Mouse (Mus musculus): ENCODE results near the gene Ccdc22.
A peak's percentile ranks its signal among the peaks of the same experiment; 100 is the strongest.

Gene Ccdc22

DNA sequence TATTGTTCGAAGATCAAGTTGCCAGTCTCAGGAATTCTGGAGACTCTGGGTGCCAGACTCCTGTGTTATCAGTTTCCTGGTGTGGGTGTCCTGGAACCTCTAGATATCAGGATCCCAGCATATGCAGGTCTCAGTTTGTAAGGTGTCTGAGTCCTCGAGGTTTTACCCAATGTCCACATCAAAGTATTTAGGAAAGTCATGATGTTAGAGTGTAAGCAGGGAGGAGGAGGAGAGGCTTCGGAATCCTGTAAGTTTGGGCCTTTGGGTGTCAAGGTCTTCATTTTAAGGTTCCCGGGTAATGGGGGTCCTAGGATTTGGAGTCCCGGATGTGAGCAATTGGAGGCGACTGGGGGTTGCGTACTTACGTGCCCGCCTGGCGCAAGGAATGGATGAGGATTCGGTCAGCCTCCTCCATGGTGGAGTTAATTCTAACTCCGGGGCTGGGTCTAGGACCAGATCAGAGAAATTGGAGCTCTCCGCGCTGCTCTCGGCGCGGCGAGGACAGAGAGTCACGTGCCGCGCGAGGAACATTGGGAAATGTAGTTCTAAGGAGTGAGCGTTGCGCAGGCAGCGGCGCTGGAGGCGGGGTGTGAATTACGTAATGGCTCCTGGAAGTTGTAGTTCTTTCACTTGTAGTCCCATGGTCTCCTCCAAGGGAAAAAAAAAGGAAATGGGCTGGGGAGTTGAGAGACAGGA is at the start of gene Ccdc22:
Gene Ccdc22 (minus strand): TSS at position 639 of the 696 bp plus-strand sequence.
- peak; percentile 72 for DNase-seq (ENCODE audit: low spot score)

DNA sequence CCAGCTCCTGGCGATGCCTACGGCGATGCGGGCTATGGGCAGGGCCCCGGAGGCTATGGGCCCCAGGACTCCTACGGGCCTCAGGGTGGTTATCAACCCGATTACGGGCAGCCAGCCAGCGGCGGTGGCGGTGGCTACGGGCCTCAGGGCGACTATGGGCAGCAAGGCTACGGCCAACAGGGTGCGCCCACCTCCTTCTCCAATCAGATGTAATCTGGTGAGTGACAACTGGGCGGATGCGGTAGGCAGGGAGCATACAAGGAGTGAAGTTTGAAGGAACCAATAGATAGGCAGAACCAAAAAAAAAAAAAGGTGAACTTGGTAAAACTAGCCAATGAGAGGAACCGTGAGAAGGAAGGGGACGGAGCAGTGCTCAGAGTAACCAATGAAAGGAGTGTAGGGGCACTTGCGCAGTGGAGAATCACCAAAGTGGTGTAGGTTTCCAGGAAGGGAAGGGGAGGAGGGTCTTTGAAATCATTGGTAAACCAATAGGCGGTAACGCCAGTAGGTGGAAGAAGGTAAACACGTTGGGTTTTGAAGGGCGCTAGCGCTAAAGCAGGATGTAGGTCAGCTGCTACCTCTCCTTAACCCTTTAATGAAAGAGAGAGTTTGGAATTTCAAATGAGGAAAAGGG is 43.5 kb upstream of the Ccdc22 start:
- peak; percentile 83 for DNase-seq (ENCODE audit: low spot score)

DNA sequence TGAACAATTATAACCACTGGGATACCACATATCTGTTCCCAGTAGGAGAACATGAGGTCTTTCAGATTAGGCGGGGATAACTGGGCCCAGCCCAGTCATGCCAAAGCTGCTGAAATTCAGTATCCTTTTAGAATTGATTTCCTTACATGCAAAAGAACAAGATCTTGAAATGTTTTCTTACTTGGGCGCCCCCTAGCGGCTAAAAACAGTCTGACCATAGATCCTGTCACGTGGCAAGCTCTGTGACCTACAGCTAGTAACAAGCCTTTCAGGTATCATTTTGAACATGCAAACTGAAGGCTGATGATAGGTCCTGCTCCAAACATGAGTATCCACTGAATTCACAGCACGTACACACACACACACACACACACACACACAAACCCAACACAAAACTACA is 40.0 kb upstream of the Ccdc22 start:
- DNase-seq (ENCODE audit: low spot score): no peak

- no peak for DNase-seq (ENCODE audit: low spot score)
Observed at GRCm38 (mm10) chrX:7640785-7641184, 35.5 kb upstream of the Ccdc22 start.

- no peak for DNase-seq (ENCODE audit: low spot score)
Observed at GRCm38 (mm10) chrX:7639536-7640325, 34.4 kb upstream of the Ccdc22 start.

DNA sequence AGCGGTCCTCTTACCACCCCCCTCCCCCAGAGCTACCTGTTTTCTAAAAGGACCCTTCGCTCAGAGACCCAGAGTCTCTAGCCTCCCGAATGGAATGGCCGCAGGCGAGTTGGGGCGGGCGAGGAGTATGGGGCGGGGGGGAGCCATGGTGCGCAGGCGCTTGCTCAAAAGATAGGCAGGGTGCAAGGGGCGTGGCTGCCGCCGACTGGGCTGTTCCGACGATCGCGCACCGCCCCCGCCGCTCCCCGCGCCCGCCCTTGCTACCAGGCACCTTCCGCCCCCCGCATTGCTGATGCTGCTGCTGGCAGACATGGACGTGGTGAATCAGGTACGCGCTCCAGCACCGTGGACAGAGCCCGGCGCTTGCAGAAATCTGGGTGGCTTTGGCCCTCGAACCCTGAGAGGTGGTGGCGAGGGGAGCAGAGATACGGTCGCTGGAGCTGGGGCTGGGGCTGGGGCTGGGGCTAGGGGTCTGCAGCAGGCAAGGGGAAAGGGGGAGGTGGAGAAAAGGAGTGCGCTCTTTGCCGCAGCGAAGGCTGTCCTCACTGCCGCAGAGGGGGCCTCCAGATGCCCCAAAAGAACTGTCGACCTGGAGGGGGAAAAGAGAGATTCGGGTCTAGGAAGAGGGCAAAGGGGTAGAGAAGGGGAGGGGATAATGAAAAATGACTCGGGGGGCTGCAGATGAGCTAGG is 33.2 kb upstream of the Ccdc22 start, which contains the start of gene Syp:
Gene Syp (plus strand): TSS at position 71 of the 691 bp plus-strand sequence.
- DNase-seq (ENCODE audit: low spot score): peak; percentile 62

- DNase-seq (ENCODE audit: low spot score): no peak
Observed at GRCm38 (mm10) chrX:7635101-7635500, 29.8 kb upstream of the Ccdc22 start.

DNA sequence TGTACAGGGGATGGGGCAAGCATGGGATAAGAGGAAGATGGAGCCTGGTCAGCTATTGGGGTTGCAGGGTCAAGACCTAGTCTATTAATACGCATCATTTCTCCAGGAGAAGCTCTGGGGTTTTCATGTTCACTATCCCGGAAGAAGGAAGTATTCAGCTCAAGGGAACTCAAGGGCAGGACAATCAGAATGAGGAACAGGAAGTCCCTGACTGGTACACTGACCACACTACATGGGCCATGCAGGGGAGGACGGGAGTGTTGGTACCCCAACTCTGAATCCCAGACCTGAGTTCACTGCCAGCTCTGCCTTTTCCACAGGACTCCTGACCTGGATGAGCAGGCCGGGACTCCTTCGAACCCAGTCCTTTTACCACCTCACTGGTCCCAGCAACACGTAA is 27.2 kb upstream of the Ccdc22 start:
- DNase-seq (ENCODE audit: low spot score): no peak

DNA sequence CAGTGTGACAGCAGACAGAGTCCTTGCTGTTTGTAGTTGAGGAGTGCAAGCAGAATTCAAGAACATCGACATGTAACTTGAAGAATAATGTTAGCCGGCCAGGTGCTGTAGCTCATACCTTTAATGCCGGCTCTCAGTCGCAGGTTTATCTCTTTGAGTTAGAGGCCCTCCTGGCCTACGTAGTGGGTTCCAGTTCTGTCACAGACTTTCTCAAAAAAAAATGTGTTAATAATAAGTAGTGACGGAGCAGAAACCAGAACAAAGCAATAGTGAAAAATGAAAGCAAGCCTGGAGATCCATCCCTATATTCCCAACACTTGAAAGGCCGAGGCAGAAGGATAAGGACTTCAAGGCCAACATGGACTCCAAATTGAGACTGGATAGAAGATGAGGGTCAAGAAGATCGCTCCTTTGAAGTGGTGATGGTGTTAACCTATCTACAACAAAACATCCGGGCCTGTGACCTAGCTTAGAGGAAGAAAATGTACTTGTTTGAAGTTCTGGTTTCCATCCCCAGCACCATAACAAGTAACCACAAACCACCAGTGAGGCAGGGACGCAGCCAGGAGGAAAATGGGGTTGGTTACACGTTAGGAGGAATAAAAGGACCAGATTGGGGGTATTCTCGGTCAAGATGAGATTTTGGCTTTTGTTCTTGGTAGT is 12.7 kb upstream of the Ccdc22 start:
- no peak for DNase-seq (ENCODE audit: low spot score)

DNA sequence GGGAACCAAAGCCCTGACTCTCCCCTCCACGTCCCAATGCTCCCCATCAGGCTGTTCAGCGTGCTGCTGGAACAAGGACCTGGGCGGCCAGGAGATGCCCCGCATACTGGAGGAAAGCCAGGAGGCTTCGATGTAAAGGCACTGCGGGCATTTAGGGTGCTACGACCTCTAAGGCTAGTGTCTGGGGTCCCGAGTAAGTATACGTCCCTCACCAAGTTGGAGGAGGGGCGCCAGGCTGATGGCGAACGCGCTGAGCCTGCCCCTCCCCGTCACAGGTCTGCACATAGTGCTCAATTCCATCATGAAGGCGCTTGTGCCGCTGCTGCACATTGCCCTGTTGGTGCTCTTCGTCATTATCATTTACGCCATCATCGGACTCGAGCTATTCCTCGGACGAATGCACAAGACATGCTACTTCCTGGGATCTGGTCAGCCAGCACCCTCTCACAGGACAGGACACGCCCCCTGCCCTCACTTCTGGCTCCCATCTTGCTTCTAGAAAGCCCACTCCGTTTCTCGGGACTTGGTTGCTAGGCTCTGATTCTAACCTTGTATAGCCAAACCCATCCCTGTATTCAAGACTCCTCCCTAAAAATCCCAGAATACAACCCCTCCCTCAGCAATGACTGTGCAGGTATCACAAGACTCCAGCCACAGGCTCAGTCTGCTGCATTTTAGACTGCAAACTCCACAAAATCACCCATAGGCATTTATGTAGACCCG is 5.4 kb upstream of the Ccdc22 start:
- DNase-seq (ENCODE audit: low spot score): no peak

- no peak for DNase-seq (ENCODE audit: low spot score)
Observed at GRCm38 (mm10) chrX:7610035-7610434, 4.7 kb upstream of the Ccdc22 start.

GRCm38 (mm10) chrX:7606783-7607182 is 1.5 kb upstream of the Ccdc22 start, which contains the start of gene Cacna1f:
Cacna1f (plus strand) TSS chrX:7607083.
- DNase-seq (ENCODE audit: low spot score): no peak

DNA sequence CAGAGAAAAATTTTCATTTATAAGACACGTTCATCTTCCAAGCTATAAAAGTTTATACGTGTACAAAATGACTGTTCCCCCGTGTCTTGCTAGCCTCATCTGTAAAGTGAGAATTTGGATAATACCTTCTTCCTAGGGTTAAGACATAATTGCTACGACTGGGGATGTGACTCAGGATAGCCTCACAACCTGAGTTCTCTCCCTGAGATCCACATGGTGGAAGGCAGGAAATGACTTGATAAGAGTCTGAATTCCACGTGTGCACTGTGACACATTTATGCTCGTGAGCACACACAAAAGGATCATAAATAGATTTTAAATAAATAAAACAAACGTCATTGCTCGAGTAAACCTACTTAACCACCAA is 241 bp upstream of the Ccdc22 start:
- DNase-seq (ENCODE audit: low spot score): no peak

GRCm38 (mm10) chrX:7604004-7604403 is 1.3 kb downstream of the Ccdc22 start:
- no peak for DNase-seq (ENCODE audit: low spot score)

DNA sequence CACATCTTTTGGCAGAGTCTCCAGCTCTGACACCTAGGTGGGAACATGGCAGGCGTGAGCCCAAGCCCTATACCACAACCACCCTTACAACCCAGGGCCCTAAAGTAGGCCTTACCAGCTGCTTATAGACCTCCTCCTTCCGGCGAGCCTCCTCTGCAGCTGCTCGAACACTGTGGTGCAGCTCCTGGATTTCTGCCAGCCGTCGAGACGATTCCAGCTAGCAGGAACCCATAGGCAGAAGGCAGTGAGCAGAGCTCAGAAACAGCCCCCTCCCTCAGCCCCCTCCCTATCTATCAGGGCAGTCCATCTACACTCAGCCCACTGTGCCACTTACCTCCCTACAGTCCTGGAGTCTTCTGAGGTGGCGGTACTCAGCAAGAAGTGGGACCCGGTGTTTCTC is 9.9 kb downstream of the Ccdc22 start:
- no peak for DNase-seq (ENCODE audit: low spot score)

GRCm38 (mm10) chrX:7586356-7586755 is 19.0 kb downstream of the Ccdc22 start:
- no peak for DNase-seq (ENCODE audit: low spot score)

GRCm38 (mm10) chrX:7583881-7584280 is 21.4 kb downstream of the Ccdc22 start:
- DNase-seq (ENCODE audit: low spot score): no peak

GRCm38 (mm10) chrX:7581151-7581550 is 24.2 kb downstream of the Ccdc22 start:
- no peak for DNase-seq (ENCODE audit: low spot score)

- no peak for DNase-seq (ENCODE audit: low spot score)
Observed at GRCm38 (mm10) chrX:7574885-7575231, 30.5 kb downstream of the Ccdc22 start.

DNA sequence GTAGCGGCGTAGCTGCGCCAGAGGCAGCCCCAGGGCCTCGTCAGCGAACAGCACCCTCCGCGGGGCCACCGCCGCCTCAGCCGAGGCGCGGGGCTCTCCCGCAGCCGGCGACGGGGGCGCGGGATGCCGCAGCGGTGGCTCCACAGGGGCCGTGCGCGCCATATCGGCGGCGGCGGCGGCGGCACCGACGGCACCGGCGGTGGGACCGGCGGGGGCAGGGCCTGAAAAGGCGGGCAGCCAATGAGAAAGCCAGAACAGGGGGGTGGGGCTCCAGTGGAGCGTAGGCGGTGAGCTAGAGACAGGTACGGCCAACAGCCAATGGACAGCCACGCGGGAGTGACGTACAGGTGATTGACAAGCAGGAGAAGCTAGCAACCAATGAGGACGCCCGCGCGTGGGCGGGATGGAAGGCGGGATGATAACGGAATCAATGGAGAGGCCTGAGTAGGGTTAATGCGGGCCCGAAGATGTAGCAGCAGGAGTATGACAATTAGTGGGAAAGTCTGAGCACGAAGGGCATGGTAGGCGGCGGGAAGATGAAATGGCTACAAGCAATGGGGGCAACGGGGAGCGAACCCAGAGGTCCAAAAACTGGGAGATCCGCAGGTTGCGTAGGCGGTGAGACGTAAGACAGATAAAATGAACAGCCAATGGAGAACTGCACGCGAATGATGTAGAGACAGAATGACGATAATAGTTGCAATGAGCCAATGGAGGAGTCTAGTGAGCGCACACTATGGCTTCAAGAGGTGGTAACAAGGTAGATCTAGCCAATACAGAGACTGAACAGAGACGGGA is 31.0 kb downstream of the Ccdc22 start, which contains the start of gene Ppp1r3f:
Gene Ppp1r3f (minus strand): TSS at position 197 of the 798 bp plus-strand sequence.
- DNase-seq (ENCODE audit: low spot score): peak; percentile 94

Data from ovary, adult 18-20 months (tissue).